Mouse (Mus musculus): ENCODE results near the gene Ccdc182. TPM values are rescaled to one million over a fixed set of nuclear protein-coding genes. Genes with fewer than 3 reads are reported as not detected.

The Ccdc182 gene
- polyA plus RNA-seq, 1 experiment from 2014 or later, result 4.3 TPM

DNA sequence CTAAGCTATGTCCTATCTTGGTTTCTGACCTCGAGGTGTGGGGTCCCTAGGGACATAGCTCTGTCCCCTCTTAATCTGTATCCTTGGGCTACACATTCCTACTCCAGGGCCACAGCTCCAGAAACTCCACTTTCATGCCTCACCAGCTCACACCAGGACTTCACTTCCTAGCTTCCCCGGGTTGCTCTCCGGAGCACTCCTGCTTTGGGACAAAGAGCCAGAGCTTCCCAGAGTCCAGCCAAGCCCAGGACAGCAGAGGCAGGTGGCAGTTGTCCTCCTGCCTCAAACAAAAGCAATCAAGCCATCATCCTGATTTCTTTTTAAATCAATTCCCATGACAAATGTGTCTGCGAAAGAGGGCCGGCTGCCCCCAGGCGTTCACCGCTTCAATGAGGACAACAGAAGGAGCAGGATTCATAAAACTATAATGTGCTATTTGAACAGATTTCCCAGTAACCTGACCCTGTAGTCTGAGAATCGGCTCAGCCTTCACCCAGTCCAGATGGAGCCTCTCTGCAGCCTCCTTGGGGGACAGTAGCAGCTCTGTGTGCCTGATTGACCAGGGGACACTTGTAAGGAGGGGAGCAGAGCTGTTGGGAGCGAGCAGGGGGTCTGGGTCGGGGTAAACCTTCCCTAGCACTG, 15.3 kb downstream of the Ccdc182 start:
- Histone ChIP-seq H3K4me3 (no peak overlapping the region), H3K4me2 (replicated peaks) (no peak overlapping the region), H3K27ac (peak overlapping the region; percentile 91), H3K4me1 (peaks cover 64% of the 10 kb centered on the region), H3K9me3 (replicated peaks) (no peaks in the 10 kb centered on the region), H3K9ac (peak overlapping the region; percentile 41; the same call in 1 of the 2 replicates), H3K36me3 (no peaks in the 10 kb centered on the region), H3K27me3 (no peaks in the 10 kb centered on the region)
- WGBS, result 20% methylated on average over 10 of the region's 10 CpGs
- peak; percentile 84 for ATAC-seq (ENCODE audit: low FRiP score)

DNA sequence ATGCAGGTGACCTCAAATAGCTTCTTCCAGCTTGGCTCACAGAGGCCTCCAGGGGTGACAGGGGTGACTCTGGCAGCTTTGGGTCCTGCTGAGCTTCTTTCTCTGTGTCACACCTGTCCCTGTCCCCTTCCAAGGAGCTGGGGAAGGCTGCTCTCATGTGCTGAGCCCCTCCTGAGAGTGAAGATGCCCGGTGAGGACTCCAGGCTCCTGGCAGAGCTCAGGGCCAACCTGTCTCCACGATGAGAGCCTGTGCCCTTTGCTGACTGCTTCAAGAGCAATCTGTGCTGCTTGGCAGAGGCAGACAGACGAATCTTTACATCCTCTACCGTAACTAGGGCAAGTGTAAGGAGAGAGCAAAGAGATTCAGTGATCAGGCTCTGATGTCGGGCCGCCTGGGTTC, 16.9 kb downstream of the Ccdc182 start:
- WGBS, result 64% methylated on average over 6 of the region's 6 CpGs
- no peak for ATAC-seq (ENCODE audit: low FRiP score)
- Histone ChIP-seq H3K4me1 (peaks cover 74% of the 10 kb centered on the region), H3K4me3 (no peak overlapping the region), H3K9me3 (replicated peaks) (no peaks in the 10 kb centered on the region), H3K4me2 (replicated peaks) (no peak overlapping the region), H3K27me3 (no peaks in the 10 kb centered on the region), H3K36me3 (no peaks in the 10 kb centered on the region), H3K9ac (no peak overlapping the region), H3K27ac (peak overlapping the region; percentile 91)

DNA sequence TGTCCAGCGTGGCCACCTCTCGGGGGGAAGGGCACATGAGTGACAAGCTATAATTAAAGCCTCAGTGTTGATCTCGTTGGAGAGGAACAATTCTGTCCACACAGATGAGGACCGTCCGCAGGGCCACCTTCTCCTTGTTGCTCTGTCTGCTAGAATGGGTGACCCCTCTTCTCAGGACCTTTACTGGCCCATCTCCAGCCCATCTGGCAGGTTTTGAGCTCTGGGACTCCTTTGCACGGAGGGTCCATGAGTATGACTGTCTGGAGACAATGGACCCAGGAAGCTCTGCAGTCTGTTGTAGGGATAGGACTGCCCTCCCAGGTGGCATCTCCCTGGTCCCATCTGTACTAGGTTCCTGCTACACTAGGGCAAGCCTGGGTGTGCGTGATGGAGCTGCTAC, 17.7 kb downstream of the Ccdc182 start:
- Histone ChIP-seq H3K27ac (peak overlapping the region; percentile 91), H3K9me3 (replicated peaks) (no peaks in the 10 kb centered on the region), H3K4me1 (peaks cover 76% of the 10 kb centered on the region), H3K4me2 (replicated peaks) (no peak overlapping the region), H3K4me3 (no peak overlapping the region), H3K36me3 (no peaks in the 10 kb centered on the region), H3K27me3 (no peaks in the 10 kb centered on the region), H3K9ac (no peak overlapping the region)
- 42% methylated on average over 7 of the region's 7 CpGs for WGBS
- ATAC-seq (ENCODE audit: low FRiP score), result no peak

DNA sequence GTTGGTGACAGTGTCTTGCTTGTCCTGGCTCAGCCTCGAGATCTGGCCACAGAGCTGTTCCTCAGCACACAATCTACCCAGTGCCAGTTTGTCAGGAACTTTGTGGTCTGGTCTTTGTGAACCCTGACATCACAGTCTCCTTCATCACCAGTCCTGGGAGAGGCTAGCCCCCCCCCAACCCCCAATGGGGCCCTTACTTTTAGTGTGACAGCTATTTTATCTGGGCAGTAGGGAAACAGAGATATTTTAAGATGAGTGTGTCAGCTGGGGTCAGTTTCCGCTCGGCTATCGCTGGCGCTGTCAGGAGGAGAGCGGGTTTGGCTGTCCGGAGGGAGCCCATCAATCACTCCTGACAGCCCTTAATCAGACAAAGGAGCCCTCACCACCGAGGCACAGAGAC, 19.7 kb downstream of the Ccdc182 start:
- Histone ChIP-seq H3K36me3 (no peaks in the 10 kb centered on the region), H3K4me3 (no peak overlapping the region), H3K4me2 (replicated peaks) (no peak overlapping the region), H3K4me1 (peaks cover 83% of the 10 kb centered on the region), H3K9ac (0 out of 2 replicates have a peak overlapping the region, but pooled peaks have one; percentile 18), H3K27me3 (no peaks in the 10 kb centered on the region), H3K27ac (peak overlapping the region; percentile 79), H3K9me3 (replicated peaks) (no peaks in the 10 kb centered on the region)
- ATAC-seq (ENCODE audit: low FRiP score), result no peak
- 12% methylated on average over 8 of the region's 8 CpGs for WGBS

DNA sequence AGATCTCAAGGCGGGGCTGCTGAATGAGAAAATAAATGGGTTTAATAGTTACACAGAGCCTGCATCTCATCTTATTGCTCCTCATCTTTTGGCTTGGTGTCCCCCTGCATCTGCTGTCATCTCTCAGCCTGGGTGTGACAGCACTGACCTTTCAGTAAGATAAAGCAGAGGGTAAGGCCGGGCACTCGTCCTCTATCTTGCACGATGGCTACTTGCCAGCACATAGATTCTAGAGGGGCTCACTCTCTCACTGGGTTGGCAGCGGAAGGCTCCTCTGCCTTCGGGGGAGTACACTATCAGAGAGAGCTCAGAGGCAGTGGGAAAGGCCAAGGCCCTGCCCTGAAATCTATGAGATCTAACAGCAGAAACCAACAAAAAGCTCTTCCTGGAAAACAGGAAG, 20.6 kb downstream of the Ccdc182 start:
- Histone ChIP-seq H3K4me2 (replicated peaks) (no peak overlapping the region), H3K4me1 (peaks cover 76% of the 10 kb centered on the region), H3K27me3 (no peaks in the 10 kb centered on the region), H3K9ac (no peak overlapping the region), H3K9me3 (replicated peaks) (no peaks in the 10 kb centered on the region), H3K27ac (peak overlapping the region; percentile 79), H3K4me3 (no peak overlapping the region), H3K36me3 (no peaks in the 10 kb centered on the region)
- 54% methylated on average over 6 of the region's 6 CpGs for WGBS
- ATAC-seq (ENCODE audit: low FRiP score), result no peak

DNA sequence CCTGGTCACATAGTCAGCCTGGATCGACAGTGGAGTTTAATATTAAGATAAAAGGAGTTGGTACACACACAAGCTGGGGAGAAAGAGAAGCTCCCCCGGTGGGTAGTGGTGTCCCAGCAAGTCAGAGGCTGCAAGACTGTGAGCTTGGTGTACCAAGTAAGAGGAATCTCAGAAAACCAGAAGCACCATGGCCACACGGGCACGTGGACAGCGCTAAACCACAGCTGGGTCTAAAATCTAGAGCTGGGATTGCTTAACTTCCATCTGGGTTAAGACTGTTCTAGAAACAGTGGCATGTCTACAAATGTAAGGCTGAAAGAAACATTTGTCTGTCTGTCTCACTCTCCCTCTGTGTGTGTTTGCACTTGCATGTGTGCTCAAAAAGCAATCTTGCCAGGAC, 21.5 kb downstream of the Ccdc182 start:
- H3K36me3 ChIP-seq, result no peaks in the 10 kb centered on the region
- H3K27me3 ChIP-seq, result no peaks in the 10 kb centered on the region
- H3K4me3 ChIP-seq, result no peak overlapping the region
- no peaks in the 10 kb centered on the region for H3K9me3 ChIP-seq (replicated peaks)
- WGBS, result 84% methylated on average over 5 of the region's 5 CpGs
- ATAC-seq (ENCODE audit: low FRiP score), result no peak
- H3K4me2 ChIP-seq (replicated peaks), result no peak overlapping the region
- H3K9ac ChIP-seq, result no peak overlapping the region
- 0 out of 2 replicates have a peak overlapping the region, but pooled peaks have one; percentile 79 for H3K27ac ChIP-seq
- peaks cover 67% of the 10 kb centered on the region for H3K4me1 ChIP-seq

DNA sequence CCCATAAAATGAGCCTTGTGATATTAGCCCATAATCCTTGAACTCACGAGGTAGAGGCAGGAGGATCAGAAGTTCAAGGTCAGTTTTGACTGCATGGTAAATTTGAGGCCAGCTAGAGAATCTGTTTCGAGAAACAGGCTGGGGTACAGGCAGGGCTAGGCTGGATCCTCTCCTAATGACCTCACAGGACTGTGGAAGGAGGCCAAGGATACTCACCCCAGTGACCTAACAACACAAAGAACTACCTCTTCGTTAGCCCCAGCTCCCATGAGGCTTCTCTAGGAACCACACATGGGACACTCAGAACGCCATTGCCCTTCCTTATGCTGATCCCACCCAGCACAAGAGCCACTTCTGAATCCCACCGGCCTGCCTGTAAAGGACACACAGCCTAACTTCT, 25.0 kb downstream of the Ccdc182 start:
- Histone ChIP-seq H3K9ac (no peak overlapping the region), H3K9me3 (replicated peaks) (no peaks in the 10 kb centered on the region), H3K4me1 (peaks cover 36% of the 10 kb centered on the region), H3K27ac (0 out of 2 replicates have a peak overlapping the region, but pooled peaks have one; percentile 35), H3K36me3 (no peaks in the 10 kb centered on the region), H3K4me2 (replicated peaks) (no peak overlapping the region), H3K4me3 (no peak overlapping the region), H3K27me3 (no peaks in the 10 kb centered on the region)
- no peak for ATAC-seq (ENCODE audit: low FRiP score)
- 74% methylated on average over 5 of the region's 5 CpGs for WGBS

DNA sequence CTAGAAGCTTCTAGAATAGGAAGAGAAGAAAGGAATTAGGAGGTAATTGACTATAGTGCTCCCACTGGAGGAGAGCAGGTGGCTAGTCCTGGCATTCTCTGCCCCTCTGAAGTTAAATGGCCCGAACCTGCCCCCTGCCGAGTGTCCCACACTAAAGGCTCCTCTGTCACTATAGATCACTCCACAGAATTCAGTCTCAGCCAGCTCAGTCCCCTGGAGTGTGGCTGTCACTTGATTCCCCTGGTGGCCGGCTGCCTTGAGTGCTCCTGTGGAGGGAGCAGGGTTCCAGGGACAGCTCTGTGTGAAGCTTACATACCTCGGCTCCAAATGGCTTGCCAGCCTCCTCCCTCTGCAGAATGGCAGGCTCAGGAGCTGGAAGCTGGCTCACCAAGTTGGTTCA, 33.2 kb downstream of the Ccdc182 start:
- H3K27me3 ChIP-seq, result no peaks in the 10 kb centered on the region
- no peaks in the 10 kb centered on the region for H3K9me3 ChIP-seq (replicated peaks)
- no peak overlapping the region for H3K4me3 ChIP-seq
- ATAC-seq (ENCODE audit: low FRiP score), result peak; percentile 44; the same call in 1 of the 2 replicates
- no peaks in the 10 kb centered on the region for H3K36me3 ChIP-seq
- no peak overlapping the region for H3K9ac ChIP-seq
- WGBS, result 2% methylated on average over 4 of the region's 4 CpGs
- no peak overlapping the region for H3K4me2 ChIP-seq (replicated peaks)
- peak overlapping the region; percentile 68 for H3K27ac ChIP-seq
- peaks cover 32% of the 10 kb centered on the region for H3K4me1 ChIP-seq

DNA sequence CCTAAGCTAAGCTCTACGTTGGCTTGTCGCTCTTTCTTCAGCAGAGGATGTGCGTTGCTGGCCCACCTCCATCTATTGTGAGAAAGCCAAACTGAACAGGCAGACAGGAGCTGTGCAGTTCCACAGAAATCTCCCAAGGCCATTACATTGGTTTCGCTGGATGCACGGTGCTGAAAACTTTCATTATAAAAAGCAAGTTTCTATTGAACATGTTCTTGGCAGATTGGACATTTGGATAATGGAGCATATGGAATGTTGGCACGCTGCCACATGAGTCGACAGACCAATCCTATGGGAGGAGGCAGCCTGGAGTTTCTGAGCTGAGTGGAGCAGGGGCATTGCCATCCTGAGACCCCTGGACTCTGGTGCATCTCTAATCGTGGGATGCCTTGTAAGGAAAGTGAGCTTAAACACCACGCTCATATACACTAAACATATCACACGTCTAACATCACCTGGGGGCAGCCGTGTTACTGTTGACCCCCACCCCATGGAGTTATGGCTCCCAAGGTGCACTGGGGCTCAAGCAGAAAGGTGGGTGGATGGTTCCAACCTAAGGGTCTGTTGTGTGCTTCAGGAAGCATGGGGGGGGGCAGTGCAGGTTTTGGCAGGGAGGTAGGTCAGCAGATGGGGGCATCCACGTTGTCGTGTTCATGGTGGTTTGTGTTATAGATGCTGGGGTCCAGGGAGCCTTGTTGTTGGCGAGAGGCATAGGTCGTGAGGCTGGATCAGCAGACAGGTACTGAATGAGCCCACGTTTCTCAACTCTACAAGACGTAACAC, 35.1 kb downstream of the Ccdc182 start:
- Histone ChIP-seq H3K4me3 (no peak overlapping the region), H3K36me3 (no peaks in the 10 kb centered on the region), H3K9ac (no peak overlapping the region), H3K9me3 (replicated peaks) (no peaks in the 10 kb centered on the region), H3K4me1 (peaks cover 38% of the 10 kb centered on the region), H3K27ac (0 out of 2 replicates have a peak overlapping the region, but pooled peaks have one; percentile 37), H3K27me3 (no peaks in the 10 kb centered on the region), H3K4me2 (replicated peaks) (no peak overlapping the region)
- ATAC-seq (ENCODE audit: low FRiP score), result no peak
- 82% methylated on average over 17 of the region's 17 CpGs for WGBS

DNA sequence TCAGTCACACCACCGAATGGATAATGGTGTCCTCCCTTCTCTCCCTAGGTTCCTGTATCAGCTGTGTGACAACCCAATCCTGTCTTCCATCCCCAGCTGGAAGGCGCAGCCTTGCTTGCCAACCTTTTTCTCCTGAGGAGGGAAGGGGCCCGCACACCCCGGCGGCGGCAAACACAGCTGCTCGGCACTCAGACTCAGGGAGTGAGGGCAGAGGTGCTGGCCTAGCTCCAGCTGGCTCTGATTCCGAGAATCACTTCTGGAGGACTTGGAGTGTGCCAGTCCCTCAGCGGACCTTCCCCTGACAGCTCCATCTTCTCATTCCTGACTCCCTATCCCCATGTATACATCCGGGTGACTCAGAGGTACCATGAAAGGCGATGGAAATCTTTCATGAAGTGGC, 36.9 kb downstream of the Ccdc182 start:
- peaks cover 52% of the 10 kb centered on the region for H3K4me1 ChIP-seq
- H3K4me3 ChIP-seq, result no peak overlapping the region
- H3K36me3 ChIP-seq, result no peaks in the 10 kb centered on the region; the same call in 1 of the 2 replicates
- H3K27me3 ChIP-seq, result no peaks in the 10 kb centered on the region
- peak overlapping the region; percentile 45 for H3K27ac ChIP-seq
- H3K9me3 ChIP-seq (replicated peaks), result no peaks in the 10 kb centered on the region
- WGBS, result 59% methylated on average over 11 of the region's 11 CpGs
- no peak overlapping the region for H3K4me2 ChIP-seq (replicated peaks)
- peak; percentile 55 for ATAC-seq (ENCODE audit: low FRiP score)
- no peak overlapping the region for H3K9ac ChIP-seq

DNA sequence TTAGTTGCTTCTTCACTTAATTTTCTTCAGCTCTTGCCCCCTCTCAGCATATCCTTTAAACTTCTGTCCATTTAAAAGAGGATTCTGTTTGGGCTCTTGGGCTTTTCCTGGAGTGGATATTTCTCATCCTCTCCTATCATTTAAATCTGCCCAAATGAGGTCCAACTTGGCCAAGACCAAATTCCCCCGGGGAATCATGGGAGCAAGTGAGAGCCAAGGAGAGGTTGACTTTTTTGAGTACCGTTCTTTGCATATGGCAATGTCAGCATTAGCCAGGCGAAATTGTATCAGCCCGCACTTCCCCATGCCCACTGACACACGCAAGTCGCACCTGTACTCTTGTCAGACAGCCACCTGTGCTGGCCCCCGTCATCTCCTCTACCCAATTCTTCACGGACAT, 37.9 kb downstream of the Ccdc182 start:
- H3K9me3 ChIP-seq (replicated peaks), result no peaks in the 10 kb centered on the region
- peaks cover 51% of the 10 kb centered on the region for H3K4me1 ChIP-seq
- H3K36me3 ChIP-seq, result no peaks in the 10 kb centered on the region; the same call in 1 of the 2 replicates
- ATAC-seq (ENCODE audit: low FRiP score), result no peak
- H3K4me3 ChIP-seq, result no peak overlapping the region
- no peak overlapping the region for H3K9ac ChIP-seq
- no peak overlapping the region for H3K27ac ChIP-seq
- WGBS, result 91% methylated on average over 8 of the region's 8 CpGs
- H3K27me3 ChIP-seq, result no peaks in the 10 kb centered on the region
- no peak overlapping the region for H3K4me2 ChIP-seq (replicated peaks)

DNA sequence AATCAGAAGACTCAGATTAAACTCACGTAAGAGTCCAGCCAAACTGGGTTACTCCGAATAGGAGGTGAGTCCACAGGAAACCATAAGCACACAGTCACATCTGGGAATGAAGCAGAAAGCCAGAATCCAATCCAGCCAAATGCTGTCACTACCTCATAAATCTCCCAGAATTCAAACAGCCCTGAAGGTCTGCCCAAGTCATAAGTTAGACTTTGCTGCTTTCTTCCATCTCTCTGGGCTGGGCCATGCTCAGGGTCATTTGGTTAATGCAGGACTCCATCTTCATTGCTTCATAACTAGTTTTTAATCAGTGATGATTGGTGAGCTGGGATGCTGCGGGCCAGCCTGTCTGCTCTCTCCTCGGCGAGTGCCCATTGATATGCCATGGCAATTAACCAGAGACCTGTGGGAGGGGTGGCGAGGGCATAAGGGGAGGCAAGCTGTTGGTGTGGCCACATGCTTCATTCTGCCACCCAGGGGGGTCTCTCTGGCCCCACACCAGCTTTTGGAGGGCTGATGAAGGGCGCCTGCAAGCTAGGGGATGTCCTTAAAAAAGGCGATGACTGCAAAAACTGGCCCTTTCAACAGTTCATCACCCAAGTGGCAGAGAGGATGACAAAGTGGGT, 38.6 kb downstream of the Ccdc182 start:
- no peaks in the 10 kb centered on the region for H3K9me3 ChIP-seq (replicated peaks)
- 0 out of 2 replicates have a peak overlapping the region, but pooled peaks have one; percentile 1 for H3K27ac ChIP-seq
- no peak overlapping the region for H3K4me3 ChIP-seq
- H3K4me2 ChIP-seq (replicated peaks), result no peak overlapping the region
- no peak overlapping the region for H3K9ac ChIP-seq
- ATAC-seq (ENCODE audit: low FRiP score), result no peak
- H3K27me3 ChIP-seq, result no peaks in the 10 kb centered on the region
- peaks cover 44% of the 10 kb centered on the region for H3K4me1 ChIP-seq
- H3K36me3 ChIP-seq, result no peaks in the 10 kb centered on the region; the same call in 1 of the 2 replicates
- WGBS, result 76% methylated on average over 8 of the region's 8 CpGs

Data from hindbrain, embryonic 12.5 days (tissue).